Mouse (Mus musculus): ENCODE results near the gene Mreg. TPM values are rescaled to one million over a fixed set of nuclear protein-coding genes. Genes with fewer than 3 reads are reported as not detected.

Gene Mreg
- polyA plus RNA-seq, 1 experiment from 2014 or later = 9.2 TPM

GRCm38 (mm10) chr1:72119981-72120380 is 92.1 kb downstream of the Mreg start:
- Histone ChIP-seq H3K4me1 (ENCODE audit: control insufficient read depth, insufficient read depth, low read length) (no peaks in the 10 kb centered on the region), H3K36me3 (ENCODE audit: control insufficient read depth, insufficient read depth, low read length) (no peaks in the 10 kb centered on the region), H3K9me3 (ENCODE audit: control insufficient read depth, low read depth, low read length) (no peaks in the 10 kb centered on the region), H3K4me2 (replicated peaks; ENCODE audit: low read depth, low read length) (no peak overlapping the region), H3K9ac (replicated peaks; ENCODE audit: low read depth, low read length) (no peak overlapping the region), H3K4me3 (ENCODE audit: low read depth, low read length) (no peak overlapping the region), H3K27ac (ENCODE audit: low read length) (no peak overlapping the region), H3K27me3 (ENCODE audit: control insufficient read depth, insufficient read depth, low read length) (no peaks in the 10 kb centered on the region)
- WGBS = 73% methylated on average over 4 of the region's 4 CpGs
- no peak for ATAC-seq (ENCODE audit: insufficient number of reproducible peaks, insufficient read depth, low FRiP score, low read depth)

- WGBS = 72% methylated on average over 5 of the region's 5 CpGs
- ATAC-seq (ENCODE audit: insufficient number of reproducible peaks, insufficient read depth, low FRiP score, low read depth) = no peak
These were observed 97.9 kb downstream of the Mreg start for GRCm38 (mm10) chr1:72114206-72114605.

More at GRCm38 (mm10) chr1:72114206-72114605, 97.9 kb downstream of the Mreg start:
- no peak overlapping the region for H3K4me3 ChIP-seq (ENCODE audit: low read depth, low read length)
- no peaks in the 10 kb centered on the region for H3K36me3 ChIP-seq (ENCODE audit: control insufficient read depth, insufficient read depth, low read length)
- no peak overlapping the region for H3K9ac ChIP-seq (replicated peaks; ENCODE audit: low read depth, low read length)
- no peaks in the 10 kb centered on the region for H3K27me3 ChIP-seq (ENCODE audit: control insufficient read depth, insufficient read depth, low read length)
- no peak overlapping the region for H3K4me2 ChIP-seq (replicated peaks; ENCODE audit: low read depth, low read length)
- H3K9me3 ChIP-seq (ENCODE audit: control insufficient read depth, low read depth, low read length) = no peaks in the 10 kb centered on the region
- H3K4me1 ChIP-seq (ENCODE audit: control insufficient read depth, insufficient read depth, low read length) = no peaks in the 10 kb centered on the region
- H3K27ac ChIP-seq (ENCODE audit: low read length) = no peak overlapping the region

Other genes with a start within 250 kb of the Mreg start
- 35.0 and 35.7 TPM in 2 replicates for gene Pecr, start 72.0 kb upstream of the Mreg start, polyA plus RNA-seq (2014; fragmentation: Nextera tagmentation; extraction: Ambion mirVana)
- gene Tmem169, start 72.1 kb upstream of the Mreg start, polyA plus RNA-seq (2014; fragmentation: Nextera tagmentation; extraction: Ambion mirVana) = 2.6 and 3.7 TPM in 2 replicates
- 43.6 and 47.8 TPM in 2 replicates for gene Xrcc5, start 95.1 kb upstream of the Mreg start, polyA plus RNA-seq (2014; fragmentation: Nextera tagmentation; extraction: Ambion mirVana)